Mouse (Mus musculus): Measurements from ENCODE around the gene Chmp2b.

GRCm38 (mm10) chr16:65564951-65565350, 2.4 kb upstream of the Chmp2b start:
- TF ChIP-seq CTCF (IDR thresholded peaks at IDR 0.05; ENCODE audit: insufficient read depth, low read depth, low read length) = no peak
- no peak for TF ChIP-seq POLR2A (IDR thresholded peaks at IDR 0.05; ENCODE audit: insufficient read depth, low read depth, low read length)
